ENCODE assay signal across 17 mouse cellular contexts in genomic region chr11:23630664-23631063, GRCm38 (mm10). TPM values are rescaled to one million over a fixed set of nuclear protein-coding genes. Genes with fewer than 3 reads are reported as not detected.
DNase-seq lines count a peak whose midpoint lies in the region; ATAC-seq and TF ChIP-seq lines count a peak whose summit lies in the region.
"Had no signal": no experiment of that assay in that cellular context is flagged by ENCODE, and none has a peak within 500 bp of the region (broad histone marks: within the 10 kb centered on the region; RNA-seq: fewer than 3 reads in every experiment).

No protein-coding gene starts in this region.

- H3K9ac ChIP-seq in kidney, postnatal 0 days (ENCODE audit: low read depth, low read length) = no peak overlapping the region
- no peak overlapping the region for H3K9ac ChIP-seq in midbrain, postnatal 0 days (replicated peaks; ENCODE audit: low read length, poor library complexity, severe bottlenecking)
- H3K9ac ChIP-seq in midbrain, embryonic 11.5 days (ENCODE audit: low read length) = no peak overlapping the region
- H3K9ac ChIP-seq: embryonic facial prominence, embryonic 15.5 days; heart, embryonic 12.5 days; liver, embryonic 15.5 days had no signal

- POLR2A ChIA-PET in Patski (lab: Charles Lee) = no interaction called here

- no peaks in the 10 kb centered on the region for H3K9me3 ChIP-seq in kidney, postnatal 0 days (replicated peaks; ENCODE audit: low read length)
- H3K9me3 ChIP-seq in midbrain, postnatal 0 days (ENCODE audit: low read length) = no peaks in the 10 kb centered on the region
- no peaks in the 10 kb centered on the region for H3K9me3 ChIP-seq in midbrain, embryonic 11.5 days (ENCODE audit: control insufficient read depth, low read length)
- H3K9me3 ChIP-seq: embryonic facial prominence, embryonic 15.5 days; forebrain, embryonic 10.5 days; heart, embryonic 12.5 days; liver, embryonic 15.5 days had no signal

- CTCF ChIA-PET in Patski (lab: Charles Lee) = interaction anchor here (1.2 to 1.4 kb wide), 3 partner anchors 15 to 37 kb away, joined by 3 to 4 read pairs (median 3); no protein-coding TSS in a partner anchor

- no peaks in the 10 kb centered on the region for H3K27me3 ChIP-seq in kidney, postnatal 0 days (ENCODE audit: insufficient read depth, low read length)
- no peaks in the 10 kb centered on the region for H3K27me3 ChIP-seq in midbrain, postnatal 0 days (ENCODE audit: insufficient read depth, low read length)
- H3K27me3 ChIP-seq in midbrain, embryonic 11.5 days (ENCODE audit: control insufficient read depth, insufficient read depth, low read length) = no peaks in the 10 kb centered on the region
- no peaks in the 10 kb centered on the region for H3K27me3 ChIP-seq in Patski
- H3K27me3 ChIP-seq: embryonic facial prominence, embryonic 15.5 days; heart, embryonic 12.5 days; liver, embryonic 15.5 days had no signal

- H3K36me3 ChIP-seq in kidney, postnatal 0 days (ENCODE audit: insufficient read depth, low read length) = no peaks in the 10 kb centered on the region
- H3K36me3 ChIP-seq in midbrain, postnatal 0 days (ENCODE audit: insufficient read depth, low read length) = peaks cover 6% of the 10 kb centered on the region; the same call in 1 of the 2 replicates
- H3K36me3 ChIP-seq in midbrain, embryonic 11.5 days (ENCODE audit: control insufficient read depth, insufficient read depth, low read length) = no peaks in the 10 kb centered on the region
- H3K36me3 ChIP-seq: liver, embryonic 15.5 days had no signal

- no peak for ATAC-seq in kidney, postnatal 0 days (replicated peaks; ENCODE audit: low FRiP score, low read depth)
- ATAC-seq in midbrain, postnatal 0 days (ENCODE audit: low FRiP score) = no peak
- ATAC-seq in midbrain, embryonic 11.5 days (ENCODE audit: low FRiP score) = no peak
- ATAC-seq in Patski = no peak

- peak; percentile 15 for DNase-seq in kidney, postnatal 0 days (ENCODE audit: low spot score)
- no peak for DNase-seq in kidney, postnatal 10 days
- no peak for DNase-seq in midbrain, postnatal 0 days (ENCODE audit: low spot score)
- no peak for DNase-seq in midbrain, embryonic 11.5 days (ENCODE audit: low spot score, missing footprints)
- DNase-seq in Patski (ENCODE audit: low read depth, low spot score) = no peak
- DNase-seq in cerebellum, adult 18-20 months = no peak
- DNase-seq in cerebellum, adult 9-11 months = no peak
- DNase-seq: cerebellum, postnatal 10 days; kidney, adult 9 months; layer of hippocampus, postnatal 36 days; left cerebral cortex, postnatal 4 days; lung, postnatal 14 days; right cerebral cortex, postnatal 4 days had no signal

- no peak overlapping the region for H3K4me2 ChIP-seq in kidney, postnatal 0 days (ENCODE audit: low read length)
- no peak overlapping the region for H3K4me2 ChIP-seq in midbrain, postnatal 0 days (ENCODE audit: low read depth, low read length, poor library complexity, severe bottlenecking)
- no peak overlapping the region for H3K4me2 ChIP-seq in midbrain, embryonic 11.5 days
- H3K4me2 ChIP-seq: embryonic facial prominence, embryonic 15.5 days; heart, embryonic 12.5 days; liver, embryonic 15.5 days had no signal

- no peaks in the 10 kb centered on the region for H3K4me1 ChIP-seq in kidney, postnatal 0 days (replicated peaks; ENCODE audit: insufficient read depth, low read length)
- no peaks in the 10 kb centered on the region for H3K4me1 ChIP-seq in midbrain, postnatal 0 days (ENCODE audit: insufficient read depth, low read length)
- no peaks in the 10 kb centered on the region for H3K4me1 ChIP-seq in midbrain, embryonic 11.5 days (ENCODE audit: control insufficient read depth, insufficient read depth, low read length)

- in situ Hi-C loops in Patski (cut with MboI; ENCODE audit: low pct_unique_long_range_greater_than_20kb) = no loop called here

- no peak overlapping the region for H3K4me3 ChIP-seq in kidney, postnatal 0 days (replicated peaks; ENCODE audit: low read depth, low read length)
- no peak overlapping the region for H3K4me3 ChIP-seq in midbrain, postnatal 0 days (ENCODE audit: low read depth, low read length)
- H3K4me3 ChIP-seq in midbrain, embryonic 11.5 days (ENCODE audit: low read depth, low read length) = no peak overlapping the region
- H3K4me3 ChIP-seq: embryonic facial prominence, embryonic 15.5 days; forebrain, embryonic 10.5 days; heart, embryonic 12.5 days; liver, embryonic 15.5 days had no signal

- TF ChIP-seq CTCF in kidney, postnatal 0 days (IDR thresholded peaks at IDR 0.05; ENCODE audit: low read depth) = peak; percentile 47
- peak; percentile 45 for TF ChIP-seq CTCF in midbrain, postnatal 0 days (IDR thresholded peaks at IDR 0.05)
- TF ChIP-seq CTCF in Patski (IDR thresholded peaks at IDR 0.05) = peak; percentile 27

- no peak overlapping the region for H3K27ac ChIP-seq in kidney, postnatal 0 days
- no peak overlapping the region for H3K27ac ChIP-seq in midbrain, postnatal 0 days (ENCODE audit: low read depth, low read length)
- H3K27ac ChIP-seq in midbrain, embryonic 11.5 days (ENCODE audit: low read depth, low read length) = no peak overlapping the region
- H3K27ac ChIP-seq: embryonic facial prominence, embryonic 15.5 days; forebrain, embryonic 10.5 days; liver, embryonic 15.5 days had no signal

RNA-seq across cellular contexts. Expression of gene 0610010F05Rik, which starts 2.8 kb away (rescaled TPM):
- 22.5 and 23.7 TPM in 2 replicates for polyA plus RNA-seq in kidney, postnatal 0 days (2015; fragmentation: Nextera tagmentation; extraction: Ambion mirVana)
- total RNA-seq in midbrain, postnatal 0 days (2014; rRNA removed) = 71.8 and 108 TPM in 2 replicates
- 125 and 130 TPM in 2 replicates for polyA plus RNA-seq in midbrain, postnatal 0 days (2015; fragmentation: Nextera tagmentation; extraction: Ambion mirVana)
- polyA plus RNA-seq in midbrain, embryonic 11.5 days (2014; fragmentation: Nextera tagmentation; extraction: Ambion mirVana) = 65.3 and 72.5 TPM in 2 replicates
- 20.0 TPM for polyA plus RNA-seq in Patski (2021)

RNA-seq across cellular contexts. Expression of gene Pus10, which starts 34.8 kb away (rescaled TPM):
- 19.3 and 20.2 TPM in 2 replicates for polyA plus RNA-seq in kidney, postnatal 0 days (2015; fragmentation: Nextera tagmentation; extraction: Ambion mirVana)
- total RNA-seq in midbrain, postnatal 0 days (2014; rRNA removed) = 11.2 and 13.6 TPM in 2 replicates
- 7.7 and 9.5 TPM in 2 replicates for polyA plus RNA-seq in midbrain, postnatal 0 days (2015; fragmentation: Nextera tagmentation; extraction: Ambion mirVana)
- polyA plus RNA-seq in midbrain, embryonic 11.5 days (2014; fragmentation: Nextera tagmentation; extraction: Ambion mirVana) = 19.1 and 20.7 TPM in 2 replicates
- polyA plus RNA-seq in Patski (2021) = 20.5 TPM

RNA-seq across cellular contexts. Expression of gene Pex13, which starts 35.1 kb away (rescaled TPM):
- polyA plus RNA-seq in kidney, postnatal 0 days (2015; fragmentation: Nextera tagmentation; extraction: Ambion mirVana) = 32.4 and 32.9 TPM in 2 replicates
- total RNA-seq in midbrain, postnatal 0 days (2014; rRNA removed) = 17.9 and 24.6 TPM in 2 replicates
- polyA plus RNA-seq in midbrain, postnatal 0 days (2015; fragmentation: Nextera tagmentation; extraction: Ambion mirVana) = 23.6 and 24.8 TPM in 2 replicates
- polyA plus RNA-seq in midbrain, embryonic 11.5 days (2014; fragmentation: Nextera tagmentation; extraction: Ambion mirVana) = 45.0 and 49.3 TPM in 2 replicates
- 35.4 TPM for polyA plus RNA-seq in Patski (2021)
